Mouse (Mus musculus): ENCODE results near the gene Hmga2. TPM values are rescaled to one million over a fixed set of nuclear protein-coding genes. Genes with fewer than 3 reads are reported as not detected.

Hmga2 gene
- polyA plus RNA-seq, 1 experiment, result 40.7 TPM

GRCm38 (mm10) chr10:120397211-120397631, 79.0 kb downstream of the Hmga2 start:
- Histone ChIP-seq H3K27ac (ENCODE audit: insufficient read depth, low read length) (no peak overlapping the region), H3K9me3 (replicated peaks; ENCODE audit: control insufficient read depth, insufficient read depth, low read length, poor library complexity, severe bottlenecking) (no peaks in the 10 kb centered on the region), H3K27me3 (ENCODE audit: control insufficient read depth, insufficient read depth, low read length, poor library complexity, severe bottlenecking) (no peaks in the 10 kb centered on the region), H3K36me3 (ENCODE audit: control insufficient read depth, insufficient read depth, low read length, poor library complexity, severe bottlenecking) (no peaks in the 10 kb centered on the region), H3K4me1 (ENCODE audit: control insufficient read depth, insufficient read depth, low read length) (no peaks in the 10 kb centered on the region), H3K9ac (ENCODE audit: low read depth, poor library complexity, severe bottlenecking) (no peak overlapping the region), H3K4me3 (ENCODE audit: low read depth, low read length) (no peak overlapping the region)
- TF ChIP-seq POLR2A (IDR thresholded peaks at IDR 0.05; ENCODE audit: insufficient read depth, low read length) (no peak), CTCF (IDR thresholded peaks at IDR 0.05; ENCODE audit: low read depth, low read length) (no peak), EP300 (IDR thresholded peaks at IDR 0.05; ENCODE audit: insufficient read depth, low read depth, low read length) (no peak)

- Histone ChIP-seq H3K27me3 (ENCODE audit: control insufficient read depth, insufficient read depth, low read length, poor library complexity, severe bottlenecking) (no peaks in the 10 kb centered on the region; the same call in 1 of the 2 replicates), H3K27ac (ENCODE audit: insufficient read depth, low read length) (no peak overlapping the region), H3K9ac (ENCODE audit: low read depth, poor library complexity, severe bottlenecking) (no peak overlapping the region), H3K4me1 (ENCODE audit: control insufficient read depth, insufficient read depth, low read length) (no peaks in the 10 kb centered on the region), H3K4me3 (ENCODE audit: low read depth, low read length) (no peak overlapping the region), H3K9me3 (replicated peaks; ENCODE audit: control insufficient read depth, insufficient read depth, low read length, poor library complexity, severe bottlenecking) (no peaks in the 10 kb centered on the region), H3K36me3 (ENCODE audit: control insufficient read depth, insufficient read depth, low read length, poor library complexity, severe bottlenecking) (no peaks in the 10 kb centered on the region)
- TF ChIP-seq EP300 (IDR thresholded peaks at IDR 0.05; ENCODE audit: insufficient read depth, low read depth, low read length) (no peak), POLR2A (IDR thresholded peaks at IDR 0.05; ENCODE audit: insufficient read depth, low read length) (no peak), CTCF (IDR thresholded peaks at IDR 0.05; ENCODE audit: low read depth, low read length) (no peak)
Observed at GRCm38 (mm10) chr10:120395550-120395949, 80.7 kb downstream of the Hmga2 start.

GRCm38 (mm10) chr10:120394740-120395139, 81.5 kb downstream of the Hmga2 start:
- no peaks in the 10 kb centered on the region for H3K36me3 ChIP-seq (ENCODE audit: control insufficient read depth, insufficient read depth, low read length, poor library complexity, severe bottlenecking)
- no peaks in the 10 kb centered on the region for H3K4me1 ChIP-seq (ENCODE audit: control insufficient read depth, insufficient read depth, low read length)
- H3K27ac ChIP-seq (ENCODE audit: insufficient read depth, low read length), result no peak overlapping the region
- no peaks in the 10 kb centered on the region; the same call in none of the 2 replicates for H3K27me3 ChIP-seq (ENCODE audit: control insufficient read depth, insufficient read depth, low read length, poor library complexity, severe bottlenecking)
- H3K9me3 ChIP-seq (replicated peaks; ENCODE audit: control insufficient read depth, insufficient read depth, low read length, poor library complexity, severe bottlenecking), result no peaks in the 10 kb centered on the region
- TF ChIP-seq CTCF (IDR thresholded peaks at IDR 0.05; ENCODE audit: low read depth, low read length), result no peak
- TF ChIP-seq EP300 (IDR thresholded peaks at IDR 0.05; ENCODE audit: insufficient read depth, low read depth, low read length), result no peak
- H3K9ac ChIP-seq (ENCODE audit: low read depth, poor library complexity, severe bottlenecking), result no peak overlapping the region
- H3K4me3 ChIP-seq (ENCODE audit: low read depth, low read length), result no peak overlapping the region

- no peaks in the 10 kb centered on the region; the same call in none of the 2 replicates for H3K27me3 ChIP-seq (ENCODE audit: control insufficient read depth, insufficient read depth, low read length, poor library complexity, severe bottlenecking)
- no peak for TF ChIP-seq POLR2A (IDR thresholded peaks at IDR 0.05; ENCODE audit: insufficient read depth, low read length)
- no peak for TF ChIP-seq CTCF (IDR thresholded peaks at IDR 0.05; ENCODE audit: low read depth, low read length)
- no peak for TF ChIP-seq EP300 (IDR thresholded peaks at IDR 0.05; ENCODE audit: insufficient read depth, low read depth, low read length)
- H3K4me1 ChIP-seq (ENCODE audit: control insufficient read depth, insufficient read depth, low read length), result no peaks in the 10 kb centered on the region
- H3K36me3 ChIP-seq (ENCODE audit: control insufficient read depth, insufficient read depth, low read length, poor library complexity, severe bottlenecking), result no peaks in the 10 kb centered on the region
- no peak overlapping the region for H3K4me3 ChIP-seq (ENCODE audit: low read depth, low read length)
- H3K27ac ChIP-seq (ENCODE audit: insufficient read depth, low read length), result no peak overlapping the region
- no peak overlapping the region for H3K9ac ChIP-seq (ENCODE audit: low read depth, poor library complexity, severe bottlenecking)
- H3K9me3 ChIP-seq (replicated peaks; ENCODE audit: control insufficient read depth, insufficient read depth, low read length, poor library complexity, severe bottlenecking), result no peaks in the 10 kb centered on the region
Observed at GRCm38 (mm10) chr10:120391971-120392716, 84.1 kb downstream of the Hmga2 start.

- no peaks in the 10 kb centered on the region for H3K4me1 ChIP-seq (ENCODE audit: control insufficient read depth, insufficient read depth, low read length)
- H3K27me3 ChIP-seq (ENCODE audit: control insufficient read depth, insufficient read depth, low read length, poor library complexity, severe bottlenecking), result no peaks in the 10 kb centered on the region; the same call in none of the 2 replicates
- no peak overlapping the region for H3K4me3 ChIP-seq (ENCODE audit: low read depth, low read length)
- no peaks in the 10 kb centered on the region for H3K36me3 ChIP-seq (ENCODE audit: control insufficient read depth, insufficient read depth, low read length, poor library complexity, severe bottlenecking)
- H3K9me3 ChIP-seq (replicated peaks; ENCODE audit: control insufficient read depth, insufficient read depth, low read length, poor library complexity, severe bottlenecking), result no peaks in the 10 kb centered on the region
- no peak overlapping the region for H3K9ac ChIP-seq (ENCODE audit: low read depth, poor library complexity, severe bottlenecking)
- no peak overlapping the region for H3K27ac ChIP-seq (ENCODE audit: insufficient read depth, low read length)
- TF ChIP-seq EP300 (IDR thresholded peaks at IDR 0.05; ENCODE audit: insufficient read depth, low read depth, low read length) (no peak), POLR2A (IDR thresholded peaks at IDR 0.05; ENCODE audit: insufficient read depth, low read length) (no peak), CTCF (IDR thresholded peaks at IDR 0.05; ENCODE audit: low read depth, low read length) (no peak)
Observed at GRCm38 (mm10) chr10:120390912-120391835, 85.1 kb downstream of the Hmga2 start.

Measured in ES-Bruce4 (cell line).